Mouse (Mus musculus): ENCODE results near the gene Afm. TPM values are rescaled to one million over a fixed set of nuclear protein-coding genes. Genes with fewer than 3 reads are reported as not detected.

Afm gene
- polyA plus RNA-seq (2015; fragmentation: Nextera tagmentation; extraction: Ambion mirVana): 1.4 and 1.7 TPM in 2 replicates

GRCm38 (mm10) chr5:90518356-90519100 is at the start of gene Afm:
Gene Afm, plus strand, starts transcription at chr5:90518932.

GRCm38 (mm10) chr5:90490518-90490917 is 28.2 kb upstream of the Afm start, which contains the start of gene Afp:
Gene Afp, plus strand, starts transcription at chr5:90490737.

GRCm38 (mm10) chr5:90560743-90561142 is 42.0 kb downstream of the Afm start, which contains the start of gene 5830473C10Rik:
Gene 5830473C10Rik, plus strand, starts transcription at chr5:90561107.

Other genes with a start within 250 kb of the Afm start
- 13.0 and 20.9 TPM in 2 replicates for gene Ankrd17, start 152.4 kb upstream of the Afm start, polyA plus RNA-seq (2015; fragmentation: Nextera tagmentation; extraction: Ambion mirVana)
- 1.4 and 3.3 TPM in 2 replicates for gene Gm9958, start 151.7 kb upstream of the Afm start, polyA plus RNA-seq (2015; fragmentation: Nextera tagmentation; extraction: Ambion mirVana)
- gene Alb, start 58.0 kb upstream of the Afm start, polyA plus RNA-seq (2015; fragmentation: Nextera tagmentation; extraction: Ambion mirVana): 405 and 629 TPM in 2 replicates
- 227 and 350 TPM in 2 replicates for gene Afp, start 28.2 kb upstream of the Afm start, polyA plus RNA-seq (2015; fragmentation: Nextera tagmentation; extraction: Ambion mirVana)
- 0.22 and 0.46 TPM in 2 replicates for gene 5830473C10Rik, start 42.2 kb downstream of the Afm start, polyA plus RNA-seq (2015; fragmentation: Nextera tagmentation; extraction: Ambion mirVana)
- 0.65 and 1.3 TPM in 2 replicates for gene Rassf6, start 121.7 kb downstream of the Afm start, polyA plus RNA-seq (2015; fragmentation: Nextera tagmentation; extraction: Ambion mirVana)
- 0.14 TPM in 1 of 2 replicates, not detected in the other for gene Cxcl5, start 240.4 kb downstream of the Afm start, polyA plus RNA-seq (2015; fragmentation: Nextera tagmentation; extraction: Ambion mirVana)
- 10.6 and 15.7 TPM in 2 replicates for gene Ppbp, start 249.6 kb downstream of the Afm start, polyA plus RNA-seq (2015; fragmentation: Nextera tagmentation; extraction: Ambion mirVana)